ENCODE assay signal across 33 mouse cellular contexts in the genomic region with DNA sequence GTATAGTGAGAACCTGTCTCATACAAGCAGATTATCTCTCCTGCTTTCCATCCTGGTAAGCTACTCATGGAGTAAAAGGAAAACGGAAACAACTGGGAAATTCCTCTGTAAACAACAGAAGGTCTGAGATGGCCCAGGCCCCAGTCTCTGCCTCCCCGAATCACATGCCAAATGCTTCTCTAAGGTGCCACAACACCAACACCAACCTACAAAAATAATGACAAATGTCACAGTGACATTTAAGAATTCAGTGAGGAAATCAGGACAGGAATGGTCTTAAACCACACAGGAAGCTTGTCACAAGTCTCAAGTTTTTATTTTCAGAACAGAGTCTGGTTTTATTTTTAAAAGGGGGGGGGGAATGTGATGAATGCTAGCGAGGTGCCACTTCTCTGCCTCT. TPM values are rescaled to one million over a fixed set of nuclear protein-coding genes. Genes with fewer than 3 reads are reported as not detected.
DNase-seq lines count a peak whose midpoint lies in the region; ATAC-seq and TF ChIP-seq lines count a peak whose summit lies in the region.
"Had no signal": no experiment of that assay in that cellular context is flagged by ENCODE, and none has a peak within 500 bp of the region (broad histone marks: within the 10 kb centered on the region; RNA-seq: fewer than 3 reads in every experiment).

No protein-coding gene starts in this region.

- WGBS in thymus, adult 2 months, result 25% methylated on average over 3 of the region's 3 CpGs

- no peak for DNase-seq in thymus, adult 2 months
- no peak for DNase-seq in thymus, postnatal 10 days (ENCODE audit: low spot score in 2 of 2)
- DNase-seq in brain, adult 2 months (ENCODE audit: low read depth, low spot score), result peak; percentile 75
- no peak for DNase-seq in left cerebral cortex, postnatal 14 days (ENCODE audit: low spot score in 2 of 2)
- DNase-seq in gastrocnemius, postnatal 4 days (ENCODE audit: low spot score in 2 of 2), result no peak
- DNase-seq in testis, postnatal 14 days (ENCODE audit: low spot score), result no peak
- DNase-seq: adrenal gland, postnatal 14 days; cerebellum, adult 18-20 months; cerebellum, postnatal 10 days; heart, adult 11 months; heart, postnatal 36 days; kidney, adult 11 months; kidney, postnatal 36 days; layer of hippocampus, postnatal 36 days; liver, embryonic 13.5 days; lung, adult 18-20 months; lung, postnatal 10 days; right cerebral cortex, postnatal 25 days; thymus, postnatal 25 days had no signal

- H3K27me3 ChIP-seq in thymus, adult 2 months (ENCODE audit: control insufficient read depth, insufficient read depth, low read length), result peaks cover 17% of the 10 kb centered on the region
- H3K27me3 ChIP-seq: forebrain, embryonic 15.5 days; neural tube, embryonic 15.5 days had no signal

- H3K4me1 ChIP-seq in thymus, adult 2 months (replicated peaks; ENCODE audit: control insufficient read depth, insufficient read depth, low read length), result peaks cover 65% of the 10 kb centered on the region

- ATAC-seq in monocyte, adult 5-6 weeks (replicated peaks; ENCODE audit: insufficient number of reproducible peaks, low FRiP score, low TSS enrichment, poor library complexity, severe bottlenecking), result peak; percentile 18; the same call in 1 of the 2 replicates
- ATAC-seq: forebrain, embryonic 15.5 days; midbrain, embryonic 13.5 days had no signal

- no peak for TF ChIP-seq CTCF in thymus, adult 2 months (IDR thresholded peaks at IDR 0.05; ENCODE audit: borderline replicate concordance, control insufficient read depth, extremely low read depth, insufficient read depth, low read length, poor library complexity)

- TF ChIP-seq POLR2A in thymus, adult 2 months (IDR thresholded peaks at IDR 0.05; ENCODE audit: control insufficient read depth, extremely low read depth, insufficient read depth, low read length, poor library complexity), result no peak

- peaks cover 3% of the 10 kb centered on the region; the same call in 1 of the 2 replicates for H3K36me3 ChIP-seq in thymus, adult 2 months (ENCODE audit: control insufficient read depth, insufficient read depth, low read length)
- H3K36me3 ChIP-seq: embryonic facial prominence, embryonic 13.5 days; forebrain, embryonic 10.5 days; forebrain, embryonic 15.5 days; hindbrain, embryonic 13.5 days; limb, embryonic 10.5 days; limb, embryonic 15.5 days; liver, embryonic 13.5 days; midbrain, embryonic 13.5 days; neural tube, embryonic 15.5 days had no signal

- intact Hi-C loops in left cerebral cortex, postnatal 14 days (cut with DNase I), result no loop called here

- no peak overlapping the region for H3K4me3 ChIP-seq in thymus, adult 2 months (ENCODE audit: control insufficient read depth, insufficient read depth, low read length)
- H3K4me3 ChIP-seq: embryonic facial prominence, embryonic 13.5 days; forebrain, embryonic 10.5 days; forebrain, embryonic 15.5 days; hindbrain, embryonic 13.5 days; limb, embryonic 10.5 days; limb, embryonic 15.5 days; liver, embryonic 13.5 days; midbrain, embryonic 13.5 days; neural tube, embryonic 15.5 days had no signal

- peak overlapping the region; percentile 24; the same call in 1 of the 2 replicates for H3K27ac ChIP-seq in thymus, adult 2 months (ENCODE audit: control insufficient read depth, insufficient read depth, low read length)
- H3K27ac ChIP-seq: embryonic facial prominence, embryonic 13.5 days; forebrain, embryonic 10.5 days; forebrain, embryonic 15.5 days; hindbrain, embryonic 13.5 days; limb, embryonic 10.5 days; limb, embryonic 15.5 days; liver, embryonic 13.5 days; macrophage; midbrain, embryonic 13.5 days; neural tube, embryonic 15.5 days; stomach, postnatal 0 days had no signal

RNA-seq across cellular contexts. Expression of a gene that starts 5.0 kb away (rescaled TPM):
- polyA plus RNA-seq in thymus, adult 2 months (2012; rRNA removed), result 1.2 and 1.4 TPM in 2 replicates
- 4.9 to 12.3 TPM (median 10.3 TPM) in 3 replicates for total RNA-seq in monocyte, adult 5-6 weeks (2017)
- 10 to 100 TPM; 71.2 to 75.7 TPM for total RNA-seq in left cerebral cortex, postnatal 14 days (2021)
- total RNA-seq in gastrocnemius, postnatal 4 days (2021), result under 1 TPM; 0.13 to 0.15 TPM
- total RNA-seq: gastrocnemius, adult 8-10 months; heart, postnatal 36 days; megakaryocyte-erythroid progenitor cell, adult 5-6 weeks; MEL had no signal
- polyA plus RNA-seq: limb, embryonic 15.5 days; liver, embryonic 13.5 days; macrophage had no signal

RNA-seq across cellular contexts. Expression of a gene that starts 25.6 kb away (rescaled TPM):
- 198 and 199 TPM in 2 replicates for polyA plus RNA-seq in thymus, adult 2 months (2012; rRNA removed)
- 155 to 206 TPM (median 192 TPM) in 3 replicates for total RNA-seq in monocyte, adult 5-6 weeks (2017)
- total RNA-seq in left cerebral cortex, postnatal 14 days (2021), result 1 to 10 TPM; 7.4 to 9.1 TPM
- 1 to 10 TPM; 4.7 to 5.2 TPM for total RNA-seq in gastrocnemius, postnatal 4 days (2021)

RNA-seq across cellular contexts. Expression of a gene that starts 42.5 kb away (rescaled TPM):
- 62.4 and 74.5 TPM in 2 replicates for polyA plus RNA-seq in thymus, adult 2 months (2012; rRNA removed)
- total RNA-seq in monocyte, adult 5-6 weeks (2017), result 31.1 to 77.0 TPM (median 45.3 TPM) in 3 replicates
- 10 to 100 TPM; 34.4 to 34.9 TPM for total RNA-seq in left cerebral cortex, postnatal 14 days (2021)
- 10 to 100 TPM; 16.1 to 18.3 TPM for total RNA-seq in gastrocnemius, postnatal 4 days (2021)

Comparison
In these comparisons a context has a peak if more than half of its experiments do, and no peak if none do; other contexts are left out.
1. RNA of a gene that starts 25.6 kb away (total RNA-seq): 155 to 206 TPM in monocyte, adult 5-6 weeks; 7.4 to 9.1 TPM in left cerebral cortex, postnatal 14 days and 4.7 to 5.2 TPM in gastrocnemius, postnatal 4 days; every median in the first group is over 10 times any median in the second.